Mouse (Mus musculus): ENCODE data around the gene Terf2ip. TPM values are rescaled to one million over a fixed set of nuclear protein-coding genes. Genes with fewer than 3 reads are reported as not detected.

Terf2ip gene
- polyA plus RNA-seq, 1 experiment from 2014 or later = 15.7 TPM

DNA sequence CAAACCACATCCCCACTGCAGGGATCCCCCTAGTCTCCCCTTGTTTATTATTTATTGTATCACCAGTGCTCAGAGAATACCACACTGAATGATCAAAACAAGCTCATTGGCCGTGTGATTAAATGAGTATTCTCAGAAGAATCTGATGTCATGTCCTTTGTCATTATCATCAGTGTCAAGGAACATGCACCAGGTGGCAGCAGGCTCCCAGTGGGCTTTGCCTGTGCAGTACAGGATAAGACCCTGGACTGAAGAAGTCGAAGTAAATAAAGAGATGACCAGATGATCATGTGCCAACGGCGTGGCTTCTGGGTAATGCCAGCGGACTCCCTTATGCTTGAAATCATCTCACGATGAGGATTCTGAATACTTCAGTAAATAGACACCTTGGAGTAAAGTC, 37.1 kb downstream of the Terf2ip start:
- no peaks in the 10 kb centered on the region for H3K4me1 ChIP-seq (replicated peaks; ENCODE audit: insufficient read depth, low read length)
- H3K27me3 ChIP-seq (ENCODE audit: insufficient read depth, low read length) = no peaks in the 10 kb centered on the region
- TF ChIP-seq CTCF (IDR thresholded peaks at IDR 0.05; ENCODE audit: low read depth) = peak; percentile 37; the same call in 1 of the 2 replicates
- H3K9me3 ChIP-seq (replicated peaks; ENCODE audit: low read length) = no peaks in the 10 kb centered on the region
- DNase-seq (ENCODE audit: low spot score) (no peak), ATAC-seq (replicated peaks; ENCODE audit: low FRiP score, low read depth) (no peak)
- no peak overlapping the region for H3K4me2 ChIP-seq (ENCODE audit: low read length)
- no peaks in the 10 kb centered on the region for H3K36me3 ChIP-seq (ENCODE audit: insufficient read depth, low read length)
- no peak overlapping the region for H3K4me3 ChIP-seq (replicated peaks; ENCODE audit: low read depth, low read length)
- no peak overlapping the region for H3K9ac ChIP-seq (ENCODE audit: low read depth, low read length)
- WGBS = 75% methylated on average over 6 of the region's 6 CpGs
- no peak overlapping the region for H3K27ac ChIP-seq

DNA sequence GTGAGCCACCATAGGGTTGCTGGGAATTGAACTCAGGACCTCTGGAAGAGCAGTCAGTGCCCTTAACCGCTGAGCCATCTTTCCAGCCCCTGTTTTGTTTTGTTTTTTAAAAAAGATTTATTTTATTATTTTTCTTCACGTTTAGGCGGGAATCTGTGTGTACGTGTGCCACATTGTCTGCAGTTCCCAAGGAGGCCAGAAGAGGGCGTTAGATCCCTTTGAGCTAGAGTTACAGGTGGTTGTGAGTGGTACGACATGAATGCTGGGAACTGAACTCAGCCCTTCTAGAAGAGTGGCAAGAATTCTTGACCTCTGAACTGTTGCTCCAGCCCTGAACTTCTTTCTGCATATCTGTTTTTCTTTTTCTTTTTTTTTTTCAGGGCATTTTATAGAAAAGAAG, 38.8 kb downstream of the Terf2ip start:
- Histone ChIP-seq H3K4me2 (ENCODE audit: low read length) (no peak overlapping the region), H3K27me3 (ENCODE audit: insufficient read depth, low read length) (no peaks in the 10 kb centered on the region), H3K4me1 (replicated peaks; ENCODE audit: insufficient read depth, low read length) (no peaks in the 10 kb centered on the region), H3K9ac (ENCODE audit: low read depth, low read length) (no peak overlapping the region), H3K9me3 (replicated peaks; ENCODE audit: low read length) (no peaks in the 10 kb centered on the region), H3K36me3 (ENCODE audit: insufficient read depth, low read length) (no peaks in the 10 kb centered on the region), H3K27ac (no peak overlapping the region), H3K4me3 (replicated peaks; ENCODE audit: low read depth, low read length) (no peak overlapping the region)
- no peak for ATAC-seq (replicated peaks; ENCODE audit: low FRiP score, low read depth)
- DNase-seq (ENCODE audit: low spot score) = no peak
- TF ChIP-seq CTCF (IDR thresholded peaks at IDR 0.05; ENCODE audit: low read depth) = 0 out of 2 replicates have a peak, but pooled peaks have one; percentile 16
- WGBS = 81% methylated on average over 6 of the region's 6 CpGs

DNA sequence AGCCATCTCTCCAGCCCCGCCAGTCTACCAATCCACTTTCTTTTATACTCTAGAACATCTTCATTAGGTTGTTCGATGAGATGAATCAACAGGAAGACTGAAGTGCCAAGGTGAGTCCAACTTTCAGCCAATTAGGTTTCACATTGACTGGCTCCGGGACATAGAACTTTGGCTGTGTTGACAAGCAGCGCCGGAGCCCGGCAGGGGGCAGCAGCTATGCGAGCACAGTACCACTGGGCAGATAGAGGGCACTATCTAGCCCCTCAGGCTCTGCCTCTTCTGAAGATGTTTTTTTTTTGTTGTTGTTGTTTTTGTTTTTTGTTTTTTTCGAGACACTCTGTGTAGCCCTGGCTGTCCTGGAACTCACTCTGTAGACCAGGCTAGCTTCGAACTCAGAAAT, 40.3 kb downstream of the Terf2ip start:
- DNase-seq (ENCODE audit: low spot score) (no peak), ATAC-seq (replicated peaks; ENCODE audit: low FRiP score, low read depth) (no peak)
- WGBS = 81% methylated on average over 9 of the region's 9 CpGs
- no peak overlapping the region for H3K9ac ChIP-seq (ENCODE audit: low read depth, low read length)
- H3K27me3 ChIP-seq (ENCODE audit: insufficient read depth, low read length) = no peaks in the 10 kb centered on the region
- H3K4me3 ChIP-seq (replicated peaks; ENCODE audit: low read depth, low read length) = no peak overlapping the region
- H3K9me3 ChIP-seq (replicated peaks; ENCODE audit: low read length) = no peaks in the 10 kb centered on the region
- H3K4me2 ChIP-seq (ENCODE audit: low read length) = no peak overlapping the region
- no peak overlapping the region for H3K27ac ChIP-seq
- no peaks in the 10 kb centered on the region for H3K4me1 ChIP-seq (replicated peaks; ENCODE audit: insufficient read depth, low read length)
- H3K36me3 ChIP-seq (ENCODE audit: insufficient read depth, low read length) = no peaks in the 10 kb centered on the region
- TF ChIP-seq CTCF (IDR thresholded peaks at IDR 0.05; ENCODE audit: low read depth) = no peak

DNA sequence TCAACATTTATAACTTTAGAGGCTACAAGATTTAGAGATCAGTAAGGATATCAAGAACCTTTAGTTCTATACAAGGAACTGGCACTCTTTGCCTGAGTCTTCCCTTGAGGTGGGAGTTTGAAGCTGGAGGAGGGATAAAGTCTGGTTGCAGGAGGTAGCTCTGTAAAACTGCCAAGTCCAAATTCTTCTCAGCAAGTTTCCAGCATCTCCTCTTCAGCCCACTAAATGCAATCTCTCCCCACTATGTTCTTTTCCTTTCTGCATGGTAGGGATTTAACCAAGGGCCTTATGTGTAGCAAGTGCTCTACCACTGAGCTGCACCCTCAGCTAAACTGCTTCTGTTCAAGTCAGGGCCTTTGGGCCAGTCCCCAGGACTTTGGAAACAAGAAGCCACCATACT, 43.3 kb downstream of the Terf2ip start:
- no peaks in the 10 kb centered on the region for H3K27me3 ChIP-seq (ENCODE audit: insufficient read depth, low read length)
- H3K9ac ChIP-seq (ENCODE audit: low read depth, low read length) = no peak overlapping the region
- no peak overlapping the region for H3K4me2 ChIP-seq (ENCODE audit: low read length)
- no peak for DNase-seq (ENCODE audit: low spot score)
- no peak for ATAC-seq (replicated peaks; ENCODE audit: low FRiP score, low read depth)
- no peaks in the 10 kb centered on the region for H3K9me3 ChIP-seq (replicated peaks; ENCODE audit: low read length)
- no peaks in the 10 kb centered on the region for H3K36me3 ChIP-seq (ENCODE audit: insufficient read depth, low read length)
- no peak overlapping the region for H3K4me3 ChIP-seq (replicated peaks; ENCODE audit: low read depth, low read length)
- no peak overlapping the region for H3K27ac ChIP-seq
- H3K4me1 ChIP-seq (replicated peaks; ENCODE audit: insufficient read depth, low read length) = no peaks in the 10 kb centered on the region
- no peak for TF ChIP-seq CTCF (IDR thresholded peaks at IDR 0.05; ENCODE audit: low read depth)

DNA sequence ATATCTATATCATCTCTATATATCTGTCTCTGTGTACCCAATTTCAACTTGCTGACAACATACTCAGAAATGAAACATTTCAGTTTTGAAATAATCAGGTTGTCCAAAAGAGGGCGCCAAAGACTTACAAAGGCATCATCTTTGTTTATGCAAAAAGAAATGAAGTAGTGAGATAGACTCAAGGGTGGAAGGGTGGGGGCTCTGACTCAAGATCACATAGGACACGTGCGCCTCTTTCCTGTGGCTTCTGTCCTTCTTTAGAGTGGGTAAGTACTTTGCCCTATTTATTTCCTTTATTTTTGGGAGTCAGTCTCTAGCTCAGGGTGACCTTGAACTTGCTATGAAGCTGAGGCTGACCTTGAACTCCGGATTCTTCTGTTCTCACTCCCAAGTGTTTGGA, 50.2 kb downstream of the Terf2ip start:
- WGBS = 34% methylated on average over 4 of the region's 4 CpGs
- ATAC-seq (replicated peaks; ENCODE audit: low FRiP score, low read depth) (no peak), DNase-seq (ENCODE audit: low spot score) (peak; percentile 65)

More for the DNA sequence above, 50.2 kb downstream of the Terf2ip start:
- H3K4me1 ChIP-seq (replicated peaks; ENCODE audit: insufficient read depth, low read length) = no peaks in the 10 kb centered on the region
- no peak overlapping the region for H3K9ac ChIP-seq (ENCODE audit: low read depth, low read length)
- H3K27me3 ChIP-seq (ENCODE audit: insufficient read depth, low read length) = no peaks in the 10 kb centered on the region
- H3K36me3 ChIP-seq (ENCODE audit: insufficient read depth, low read length) = no peaks in the 10 kb centered on the region
- no peaks in the 10 kb centered on the region for H3K9me3 ChIP-seq (replicated peaks; ENCODE audit: low read length)
- peak; percentile 87 for TF ChIP-seq CTCF (IDR thresholded peaks at IDR 0.05; ENCODE audit: low read depth)
- no peak overlapping the region for H3K4me2 ChIP-seq (ENCODE audit: low read length)
- H3K27ac ChIP-seq = no peak overlapping the region
- no peak overlapping the region for H3K4me3 ChIP-seq (replicated peaks; ENCODE audit: low read depth, low read length)

Other genes starting within 250 kb of the Terf2ip start
- 180 and 183 TPM in 2 replicates for gene Cfdp1, start 157.1 kb upstream of the Terf2ip start, polyA plus RNA-seq (2015; fragmentation: Nextera tagmentation; extraction: Ambion mirVana)
- gene Tmem170, start 134.6 kb upstream of the Terf2ip start, polyA plus RNA-seq (2015; fragmentation: Nextera tagmentation; extraction: Ambion mirVana) = 15.1 and 15.8 TPM in 2 replicates
- gene Chst5, start 101.0 kb upstream of the Terf2ip start, polyA plus RNA-seq (2015; fragmentation: Nextera tagmentation; extraction: Ambion mirVana) = 0.51 and 0.58 TPM in 2 replicates
- 17.3 and 17.7 TPM in 2 replicates for gene Tmem231, start 77.5 kb upstream of the Terf2ip start, polyA plus RNA-seq (2015; fragmentation: Nextera tagmentation; extraction: Ambion mirVana)
- 264 and 266 TPM in 2 replicates for gene Gabarapl2, start 70.7 kb upstream of the Terf2ip start, polyA plus RNA-seq (2015; fragmentation: Nextera tagmentation; extraction: Ambion mirVana)
- gene Adat1, start 19.1 kb upstream of the Terf2ip start, polyA plus RNA-seq (2015; fragmentation: Nextera tagmentation; extraction: Ambion mirVana) = 5.3 and 6.1 TPM in 2 replicates
- 139 and 153 TPM in 2 replicates for gene Kars, start 75 bp upstream of the Terf2ip start, polyA plus RNA-seq (2015; fragmentation: Nextera tagmentation; extraction: Ambion mirVana)
- gene Gm6793, start 3.6 kb downstream of the Terf2ip start, polyA plus RNA-seq (2015; fragmentation: Nextera tagmentation; extraction: Ambion mirVana) = 0.29 and 0.43 TPM in 2 replicates

All from kidney, postnatal 0 days (tissue).